Mouse (Mus musculus) stomach, embryonic 14.5 days (tissue): Measurements from ENCODE around the gene Stx2. TPM values are rescaled to one million over a fixed set of nuclear protein-coding genes. Genes with fewer than 3 reads are reported as not detected.

Experiments used
- ATAC-seq: fragments of 200-750 bp; cut with Nextera tagmentation; 2 replicates; pipeline ENCODE4 v1.8.0; 2017; ENCODE audit warnings: low read depth, moderate TSS enrichment; ENCODE audit not compliant: insufficient number of reproducible peaks, insufficient read depth, low FRiP score
- H3K27ac ChIP-seq: fragments of 300-500 bp; sonication (generic); 2 replicates; pipeline ENCODE4 v1.5.1; 2014; ENCODE audit warnings: mild to moderate bottlenecking, low read length, moderate library complexity, mixed read lengths
- H3K27me3 ChIP-seq: fragments of 300-500 bp; sonication (generic); 2 replicates; pipeline ENCODE4 v1.6.1; 2014; ENCODE audit warnings: low read length, control low read depth, mixed read lengths; ENCODE audit not compliant: control insufficient read depth, insufficient read depth
- H3K36me3 ChIP-seq: fragments of 300-500 bp; sonication (generic); 2 replicates; pipeline ENCODE4 v1.6.1; 2014; ENCODE audit warnings: mild to moderate bottlenecking, control low read depth, low read length, moderate library complexity, mixed read lengths; ENCODE audit not compliant: control insufficient read depth, insufficient read depth
- H3K4me1 ChIP-seq: fragments of 300-500 bp; sonication (generic); 2 replicates; pipeline ENCODE4 v1.6.1; 2014; ENCODE audit warnings: low read length, control low read depth, mixed read lengths; ENCODE audit not compliant: control insufficient read depth, insufficient read depth
- H3K4me2 ChIP-seq: fragments of 300-500 bp; sonication (generic); replicated peaks from 2 replicates; pipeline ENCODE4 v1.6.1; 2014; ENCODE audit warnings: low read depth, low read length, control low read depth
- H3K4me3 ChIP-seq: fragments of 300-500 bp; sonication (generic); 2 replicates; pipeline ENCODE4 v1.5.1; 2014; ENCODE audit warnings: low read depth, low read length, control low read depth
- H3K9ac ChIP-seq: fragments of 300-500 bp; sonication (generic); replicated peaks from 2 replicates; pipeline ENCODE4 v1.6.1; 2014; ENCODE audit warnings: low read depth, mild to moderate bottlenecking, control low read depth, low read length, moderate library complexity, mixed read lengths
- H3K9me3 ChIP-seq: fragments of 300-500 bp; sonication (generic); 2 replicates; pipeline ENCODE4 v1.6.1; 2016; ENCODE audit warnings: low read depth, low read length, control low read depth; ENCODE audit not compliant: control insufficient read depth
- WGBS: fragments of 180-500 bp; shearing (Covaris S2); extraction: QIAGEN DNeasy Blood & Tissue Kit; methylation state at CpG from one replicate; pipeline ENCODE4 v1.1.7; 2014; 5-methylcytosine and 5-hydroxymethylcytosine counted together
- polyA plus RNA-seq: library from polyadenylated mRNA; unstranded; fragments of >200 nt; fragmentation: Nextera tagmentation; extraction: Ambion mirVana; gene quantifications from 2 replicates; pipeline ENCODE4 v1.2.1, GENCODE M21; 2014

Gene Stx2
- polyA plus RNA-seq, 1 experiment from 2014 or later: 29.6 TPM

DNA sequence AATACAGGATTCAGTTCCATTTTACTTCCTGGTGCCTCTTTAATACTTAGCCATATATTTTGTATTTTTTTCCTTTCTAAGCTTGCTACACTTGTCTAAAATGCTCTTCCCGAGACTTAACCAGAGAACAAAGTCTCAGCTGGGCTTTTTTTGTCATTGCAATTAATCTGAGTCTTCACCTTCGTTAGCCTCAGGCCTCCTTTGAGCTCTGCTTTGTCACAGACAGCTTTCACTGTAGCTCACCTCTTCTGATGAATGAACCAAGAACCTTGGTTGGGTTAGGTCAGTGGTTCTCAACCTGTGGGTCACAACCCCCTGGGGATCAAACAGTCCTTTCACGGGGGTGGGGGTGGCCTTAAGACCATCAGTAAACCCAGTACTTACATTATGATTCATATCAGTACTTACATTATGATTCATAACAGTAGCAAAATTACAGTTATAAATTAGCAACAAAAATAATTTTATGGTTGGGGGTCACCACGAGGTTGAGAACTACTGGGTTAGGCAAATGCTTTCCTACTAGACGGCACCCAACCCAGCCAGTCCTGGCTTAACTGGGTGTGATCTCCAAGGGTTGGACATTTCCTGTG lies 20.9 kb upstream of the Stx2 start:
- Histone ChIP-seq H3K27me3 (no peaks in the 10 kb centered on the region), H3K4me1 (no peaks in the 10 kb centered on the region), H3K27ac (no peak overlapping the region), H3K36me3 (peaks cover 3% of the 10 kb centered on the region; the same call in 1 of the 2 replicates), H3K4me2 (no peak overlapping the region), H3K9ac (no peak overlapping the region), H3K4me3 (no peak overlapping the region), H3K9me3 (no peaks in the 10 kb centered on the region)
- ATAC-seq: no peak
- 68% methylated on average over 5 of the region's 5 CpGs for WGBS

DNA sequence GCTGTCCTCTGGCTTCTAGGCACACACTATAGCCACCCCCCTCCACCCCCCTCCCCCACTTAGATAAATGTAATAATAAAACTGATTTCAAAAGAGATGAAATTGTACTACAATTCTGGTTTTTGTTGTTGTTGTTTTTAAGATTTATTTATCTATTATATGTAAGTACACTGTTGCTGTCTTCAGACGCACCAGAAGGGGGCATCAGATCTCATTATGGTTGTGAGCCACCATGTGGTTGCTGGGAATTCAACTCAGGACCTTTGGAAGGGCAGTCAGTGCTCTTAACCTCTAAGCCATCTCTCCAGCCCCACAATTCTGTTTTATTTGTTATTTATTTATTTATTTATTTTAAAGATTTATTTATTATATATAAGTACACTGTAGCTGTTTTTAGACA lies 18.3 kb upstream of the Stx2 start:
- H3K4me2 ChIP-seq: no peak overlapping the region
- H3K9me3 ChIP-seq: no peaks in the 10 kb centered on the region
- H3K4me3 ChIP-seq: no peak overlapping the region
- WGBS: 77% methylated on average over 1 of the region's 1 CpGs
- peaks cover 3% of the 10 kb centered on the region for H3K4me1 ChIP-seq
- no peaks in the 10 kb centered on the region for H3K27me3 ChIP-seq
- ATAC-seq: no peak
- peaks cover 10% of the 10 kb centered on the region for H3K36me3 ChIP-seq
- H3K9ac ChIP-seq: no peak overlapping the region
- H3K27ac ChIP-seq: no peak overlapping the region

DNA sequence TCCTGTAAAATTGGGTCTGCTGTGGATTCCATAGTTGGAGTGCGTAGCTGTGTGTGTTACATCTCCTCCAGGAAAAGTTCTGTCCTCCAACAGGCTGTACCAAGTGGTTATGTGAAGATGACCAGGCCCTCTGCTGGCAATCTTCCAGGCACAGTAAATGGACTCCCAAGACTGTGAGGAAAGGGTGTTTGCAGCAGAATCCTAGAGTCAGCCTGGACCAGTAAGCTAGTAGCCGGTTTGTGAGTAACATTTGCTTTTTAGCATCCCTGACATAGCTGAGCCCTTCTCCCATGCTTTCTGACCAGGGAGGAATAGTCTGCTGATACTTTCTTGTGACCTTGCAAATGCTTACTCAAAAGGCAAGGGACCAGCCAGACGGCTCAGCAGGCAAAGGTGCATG lies 17.8 kb upstream of the Stx2 start:
- H3K27ac ChIP-seq: no peak overlapping the region
- H3K27me3 ChIP-seq: no peaks in the 10 kb centered on the region
- peaks cover 15% of the 10 kb centered on the region for H3K36me3 ChIP-seq
- no peak overlapping the region for H3K4me3 ChIP-seq
- peaks cover 5% of the 10 kb centered on the region for H3K4me1 ChIP-seq
- H3K9me3 ChIP-seq: no peaks in the 10 kb centered on the region
- H3K4me2 ChIP-seq: no peak overlapping the region
- WGBS: 82% methylated on average over 3 of the region's 3 CpGs
- H3K9ac ChIP-seq: no peak overlapping the region
- no peak for ATAC-seq

DNA sequence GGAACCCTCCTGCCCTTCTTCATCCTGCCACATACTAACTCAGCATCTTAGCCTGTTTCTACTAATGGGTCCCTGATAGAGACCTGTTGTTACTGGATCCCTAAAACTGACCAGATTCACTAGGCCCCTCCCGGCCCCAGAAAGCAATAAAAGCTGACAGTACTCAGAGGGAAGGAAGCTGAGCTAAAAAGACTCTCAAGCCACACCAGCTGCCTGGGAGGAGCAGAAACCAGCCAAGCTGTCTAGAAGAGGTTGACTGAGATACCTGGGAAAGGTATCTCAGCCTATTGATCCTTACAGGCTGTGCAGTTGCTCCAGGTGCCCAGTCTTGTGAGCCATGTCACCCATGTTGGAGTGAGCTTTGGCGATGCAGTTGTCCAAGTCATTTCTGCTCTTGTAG lies 17.4 kb upstream of the Stx2 start:
- no peak overlapping the region for H3K27ac ChIP-seq
- no peak overlapping the region for H3K9ac ChIP-seq
- ATAC-seq: no peak
- H3K9me3 ChIP-seq: no peaks in the 10 kb centered on the region
- no peaks in the 10 kb centered on the region for H3K27me3 ChIP-seq
- no peak overlapping the region for H3K4me3 ChIP-seq
- no peak overlapping the region for H3K4me2 ChIP-seq
- peaks cover 5% of the 10 kb centered on the region for H3K4me1 ChIP-seq
- H3K36me3 ChIP-seq: peaks cover 15% of the 10 kb centered on the region
- 92% methylated on average over 2 of the region's 2 CpGs for WGBS

DNA sequence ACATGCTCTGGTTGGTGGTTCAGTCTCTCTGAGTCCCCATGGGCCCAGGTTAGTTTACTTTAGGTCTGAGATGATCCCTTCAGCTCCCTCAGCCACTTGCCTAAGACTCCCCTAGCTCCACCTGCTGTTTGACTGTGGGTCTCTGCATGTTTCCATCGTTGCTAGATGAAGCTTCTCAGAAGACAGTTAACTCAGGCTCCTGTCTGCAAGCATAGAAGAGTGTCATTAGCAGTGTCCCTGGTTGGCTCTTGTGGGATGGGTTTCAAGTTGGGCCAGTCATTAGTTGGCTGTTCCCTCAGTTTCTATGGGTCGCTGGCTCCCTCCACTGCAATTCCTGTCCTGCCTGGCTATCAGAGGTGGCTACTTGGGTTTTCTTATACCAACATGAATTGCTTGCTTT lies 16.7 kb upstream of the Stx2 start:
- H3K36me3 ChIP-seq: peaks cover 15% of the 10 kb centered on the region
- no peak overlapping the region for H3K4me3 ChIP-seq
- H3K27ac ChIP-seq: no peak overlapping the region
- 43% methylated on average over 2 of the region's 2 CpGs for WGBS
- peaks cover 5% of the 10 kb centered on the region for H3K4me1 ChIP-seq
- no peak for ATAC-seq
- H3K4me2 ChIP-seq: no peak overlapping the region
- H3K9me3 ChIP-seq: no peaks in the 10 kb centered on the region
- no peak overlapping the region for H3K9ac ChIP-seq
- H3K27me3 ChIP-seq: no peaks in the 10 kb centered on the region

DNA sequence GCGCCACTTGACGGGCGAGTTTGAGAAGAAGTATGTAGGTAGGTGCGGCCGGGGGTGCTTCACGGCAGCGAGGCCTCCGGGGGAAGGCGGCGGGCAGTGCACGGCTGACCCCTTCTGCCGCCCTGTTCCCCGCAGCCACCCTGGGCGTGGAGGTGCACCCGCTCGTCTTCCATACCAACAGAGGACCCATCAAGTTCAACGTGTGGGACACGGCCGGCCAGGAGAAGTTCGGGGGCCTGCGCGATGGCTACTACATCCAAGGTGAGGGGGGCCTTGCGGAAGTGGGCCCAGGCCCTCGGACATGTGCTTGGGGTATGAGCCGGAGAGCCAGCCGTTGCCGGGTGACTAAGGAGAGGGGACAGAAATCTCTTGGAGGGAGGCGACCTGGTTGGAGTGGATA lies 12.4 kb upstream of the Stx2 start:
- H3K4me3 ChIP-seq: peak overlapping the region; percentile 90
- WGBS: 7% methylated on average over 28 of the region's 28 CpGs
- ATAC-seq: peak; percentile 1; the same call in 1 of the 2 replicates

DNA sequence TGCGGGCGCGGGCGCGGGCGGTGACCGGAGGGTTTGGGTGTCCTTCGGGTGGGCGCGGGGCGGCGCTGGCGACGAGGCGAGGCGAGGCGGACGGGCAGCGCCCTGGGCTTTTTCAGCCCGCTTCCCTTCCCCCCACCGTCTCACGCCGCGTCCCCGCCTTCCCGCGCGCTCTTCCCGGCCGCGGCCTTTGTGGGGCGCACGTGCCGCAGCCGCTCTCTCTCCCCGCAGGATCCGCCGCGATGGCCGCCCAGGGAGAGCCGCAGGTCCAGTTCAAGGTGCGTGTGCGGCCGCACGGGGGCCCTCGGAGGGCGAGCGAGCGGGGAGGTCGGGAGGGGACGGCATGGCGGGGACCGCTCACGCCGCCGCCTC lies 11.9 kb upstream of the Stx2 start:
- peak; percentile 71 for ATAC-seq
- Histone ChIP-seq H3K4me1 (peaks cover 5% of the 10 kb centered on the region), H3K36me3 (peaks cover 13% of the 10 kb centered on the region), H3K4me2 (peak overlapping the region; percentile 90), H3K9me3 (no peaks in the 10 kb centered on the region), H3K27ac (peak overlapping the region; percentile 96), H3K4me3 (peak overlapping the region; percentile 90), H3K27me3 (no peaks in the 10 kb centered on the region), H3K9ac (peak overlapping the region; percentile 95)
- under 1% methylated on average over 41 of the region's 56 CpGs for WGBS

More for the DNA sequence above, 12.4 kb upstream of the Stx2 start:
- peak overlapping the region; percentile 95 for H3K9ac ChIP-seq
- peak overlapping the region; percentile 96 for H3K27ac ChIP-seq
- peaks cover 5% of the 10 kb centered on the region for H3K4me1 ChIP-seq
- peak overlapping the region; percentile 90 for H3K4me2 ChIP-seq
- no peaks in the 10 kb centered on the region for H3K9me3 ChIP-seq
- no peaks in the 10 kb centered on the region for H3K27me3 ChIP-seq
- peaks cover 15% of the 10 kb centered on the region for H3K36me3 ChIP-seq

DNA sequence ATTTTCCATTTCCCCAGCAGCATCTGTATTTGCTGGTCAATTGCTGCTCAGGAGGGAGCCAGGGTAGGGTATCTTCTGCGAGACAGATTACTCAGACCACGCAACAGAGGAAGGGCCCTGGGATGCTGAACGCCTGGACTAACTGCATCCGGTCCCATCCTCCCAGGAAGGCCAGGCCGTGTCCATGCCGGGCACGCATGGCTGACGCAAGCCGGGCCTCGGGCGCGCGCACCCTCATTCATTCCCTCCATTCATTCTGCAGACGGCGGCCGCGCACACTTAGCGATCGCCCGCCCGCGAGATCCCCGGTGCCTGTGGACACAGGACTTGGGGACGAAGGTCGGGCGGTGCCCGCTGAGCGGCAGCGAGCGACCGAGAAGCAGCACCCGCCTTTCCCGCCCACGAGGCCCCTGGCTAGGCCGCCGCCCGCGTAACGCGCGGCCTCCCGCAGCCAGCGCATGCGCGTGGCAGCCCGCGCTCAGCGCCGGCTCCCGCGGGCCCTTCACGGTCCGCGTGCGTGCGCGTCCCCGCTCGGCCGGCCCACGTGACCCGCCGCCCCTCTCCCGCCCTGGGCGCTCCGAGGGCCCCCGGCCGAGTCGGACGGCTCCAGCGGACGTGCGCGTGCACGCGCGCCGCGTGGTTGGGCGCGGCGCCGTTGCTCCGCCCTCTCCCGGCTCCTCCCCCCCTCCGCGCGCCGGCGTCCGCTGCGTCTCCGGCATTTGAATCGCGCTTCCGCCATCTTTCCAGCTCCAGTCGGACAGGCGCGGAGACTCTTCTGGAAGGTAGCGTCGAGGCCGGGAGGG lies 11.3 kb upstream of the Stx2 start, which contains the start of gene Ran:
Gene Ran, plus strand, starts transcription at position 573 of the 803 bp plus-strand sequence.
- H3K4me2 ChIP-seq: peak within 1 kb of the TSS; percentile 90
- H3K27me3 ChIP-seq: no peaks in the 10 kb centered on the region
- peak within 1 kb of the TSS; percentile 90 for H3K4me3 ChIP-seq
- WGBS: under 1% methylated on average over 68 of the region's 102 CpGs
- H3K36me3 ChIP-seq: peaks cover 12% of the 10 kb centered on the region
- peak; percentile 95 for ATAC-seq
- H3K9me3 ChIP-seq: no peaks in the 10 kb centered on the region
- H3K4me1 ChIP-seq: peaks cover 5% of the 10 kb centered on the region
- peak within 1 kb of the TSS; percentile 95 for H3K9ac ChIP-seq
- peak within 1 kb of the TSS; percentile 96 for H3K27ac ChIP-seq
